Mouse (Mus musculus) brown adipose tissue, adult 24 weeks (tissue): ENCODE data around the gene Slc17a4. TPM values are rescaled to one million over a fixed set of nuclear protein-coding genes. Genes with fewer than 3 reads are reported as not detected.

Source experiments
- H3K27ac ChIP-seq: fragments of 200-500 bp; replicated peaks from 2 replicates; pipeline ENCODE4 v1.5.1; 2012; ENCODE audit warnings: low read depth, mild to moderate bottlenecking, low read length
- H3K4me1 ChIP-seq: fragments of 200-500 bp; 2 replicates; pipeline ENCODE4 v1.6.1; 2012; ENCODE audit warnings: low read length, mixed read lengths; ENCODE audit not compliant: control insufficient read depth, insufficient read depth, insufficient read length
- H3K4me3 ChIP-seq: fragments of 200-500 bp; 2 replicates; pipeline ENCODE4 v1.5.1; 2012; ENCODE audit warnings: low read depth, mild to moderate bottlenecking, low read length, moderate library complexity; ENCODE audit not compliant: insufficient read depth
- polyA plus RNA-seq: library from polyadenylated mRNA; stranded (reverse); fragments of >200 nt; gene quantifications from 2 replicates; pipeline ENCODE4 v1.2.4, GENCODE M21; 2012; ENCODE audit not compliant: missing spikeins, insufficient read depth, insufficient read length

The Slc17a4 gene
- polyA plus RNA-seq, 1 experiment: not detected

- Histone ChIP-seq H3K27ac (no peak overlapping the region), H3K4me1 (peaks cover 6% of the 10 kb centered on the region; the same call in 1 of the 2 replicates), H3K4me3 (no peak overlapping the region)
These were observed 45.8 kb downstream of the Slc17a4 start for GRCm38 (mm10) chr13:23868790-23869533.

GRCm38 (mm10) chr13:23867405-23867804, 47.4 kb downstream of the Slc17a4 start, which contains the start of gene Slc17a1:
Gene Slc17a1 (plus strand): TSS chr13:23867750.
- Histone ChIP-seq H3K4me1 (peaks cover 6% of the 10 kb centered on the region; the same call in 1 of the 2 replicates), H3K27ac (no peak within 1 kb of the TSS), H3K4me3 (no peak within 1 kb of the TSS)

GRCm38 (mm10) chr13:23867000-23867399, 47.8 kb downstream of the Slc17a4 start:
- Histone ChIP-seq H3K4me1 (peaks cover 6% of the 10 kb centered on the region; the same call in 1 of the 2 replicates), H3K27ac (no peak overlapping the region), H3K4me3 (no peak overlapping the region)

DNA sequence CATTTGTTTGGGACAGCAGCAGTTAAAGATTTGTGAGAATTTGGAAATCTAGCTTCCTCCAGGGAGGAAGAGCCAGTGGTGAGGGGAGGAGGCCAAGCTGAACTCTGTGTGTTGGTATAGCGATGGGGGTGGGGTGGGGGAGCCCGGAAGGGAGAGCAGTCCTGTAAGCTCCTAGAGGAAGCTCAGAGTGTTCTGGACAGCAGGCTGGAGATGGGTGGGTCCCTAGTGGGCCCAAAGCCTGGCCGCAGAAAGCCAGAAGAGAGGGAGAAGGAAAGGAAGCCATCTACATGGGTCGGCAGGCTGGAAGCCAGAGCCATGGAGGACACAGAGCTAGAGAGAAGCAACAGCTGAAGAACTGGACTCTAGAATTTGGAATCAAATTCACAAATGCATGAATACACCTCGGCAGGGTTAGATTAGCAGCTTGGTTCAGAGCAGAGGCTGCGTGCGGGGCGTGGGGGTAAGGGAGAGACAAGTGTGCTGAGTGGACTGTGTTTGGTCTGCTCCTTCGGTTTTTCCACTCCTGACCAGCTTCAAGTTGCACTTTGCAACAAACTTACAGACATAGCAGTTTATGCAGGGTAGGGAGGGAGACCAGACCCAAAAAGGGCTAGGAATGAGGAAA, 48.6 kb downstream of the Slc17a4 start:
- no peak overlapping the region for H3K27ac ChIP-seq
- peaks cover 6% of the 10 kb centered on the region; the same call in 1 of the 2 replicates for H3K4me1 ChIP-seq
- H3K4me3 ChIP-seq: no peak overlapping the region; the same call in 1 of the 2 replicates

GRCm38 (mm10) chr13:23864711-23865110, 50.1 kb downstream of the Slc17a4 start:
- H3K4me1 ChIP-seq: peaks cover 6% of the 10 kb centered on the region; the same call in 1 of the 2 replicates
- H3K4me3 ChIP-seq: no peak overlapping the region
- H3K27ac ChIP-seq: no peak overlapping the region

DNA sequence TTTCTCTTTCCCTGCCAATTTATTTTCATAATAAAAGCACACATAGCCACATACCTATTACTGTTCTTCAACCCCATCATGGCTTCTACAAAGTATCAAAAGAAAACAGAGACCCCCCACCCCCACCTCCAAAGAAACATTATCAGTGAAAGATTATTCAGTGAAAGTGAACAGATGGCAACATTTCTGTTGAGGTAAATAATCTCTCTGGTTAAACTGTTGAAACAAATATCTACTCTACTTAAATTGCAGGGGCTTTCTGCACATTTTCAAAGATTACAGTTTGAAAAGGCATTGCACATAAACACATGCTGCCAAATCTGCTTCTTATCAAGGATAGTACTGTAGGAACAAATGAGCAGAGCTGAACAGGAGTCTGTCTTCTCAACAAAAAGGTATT, 53.0 kb downstream of the Slc17a4 start:
- peaks cover 5% of the 10 kb centered on the region for H3K4me1 ChIP-seq
- H3K4me3 ChIP-seq: no peak overlapping the region
- no peak overlapping the region for H3K27ac ChIP-seq

GRCm38 (mm10) chr13:23856401-23856800, 58.4 kb downstream of the Slc17a4 start:
- no peak overlapping the region for H3K27ac ChIP-seq
- peaks cover 2% of the 10 kb centered on the region; the same call in 1 of the 2 replicates for H3K4me1 ChIP-seq
- no peak overlapping the region for H3K4me3 ChIP-seq

DNA sequence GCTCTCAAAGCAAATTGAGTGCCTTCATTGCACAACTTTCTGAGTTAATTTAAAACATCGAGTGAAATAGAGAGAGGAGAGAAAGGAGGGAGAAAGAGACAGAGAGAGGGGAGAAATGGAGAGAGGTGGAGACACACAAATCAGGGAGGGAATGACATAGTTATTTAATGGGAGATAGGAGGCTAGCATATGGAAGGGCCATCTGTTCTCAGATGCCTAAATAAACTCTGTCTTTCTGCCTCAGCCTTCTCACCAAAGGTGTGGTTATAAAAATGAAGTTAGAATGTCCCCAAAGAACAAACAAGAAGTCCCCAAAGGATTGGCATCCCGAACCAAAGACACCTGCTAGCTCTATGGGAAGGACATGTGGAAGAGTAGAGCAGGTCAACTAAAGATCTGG, 65.5 kb downstream of the Slc17a4 start:
- Histone ChIP-seq H3K4me1 (no peaks in the 10 kb centered on the region), H3K4me3 (no peak overlapping the region), H3K27ac (no peak overlapping the region)

Other genes with a start within 250 kb of the Slc17a4 start
- gene Hist1h2ac, start 231.1 kb downstream of the Slc17a4 start, polyA plus RNA-seq: 0.59 and 1.0 TPM in 2 replicates
- gene Hist1h2bc, start 230.8 kb downstream of the Slc17a4 start, polyA plus RNA-seq: 190 and 234 TPM in 2 replicates
- gene Hist1h1t, start 219.2 kb downstream of the Slc17a4 start, polyA plus RNA-seq: not detected in 2 replicates
- gene Hist1h4c, start 216.6 kb downstream of the Slc17a4 start, polyA plus RNA-seq: 2.1 TPM in 1 of 2 replicates, not detected in the other
- gene Hfe, start 204.2 kb downstream of the Slc17a4 start, polyA plus RNA-seq: 30.2 and 34.3 TPM in 2 replicates
- 112 and 175 TPM in 2 replicates for gene Hist1h1c, start 176.2 kb downstream of the Slc17a4 start, polyA plus RNA-seq
- gene Hist1h3c, start 169.4 kb downstream of the Slc17a4 start, polyA plus RNA-seq: not detected in 2 replicates
- gene Hist1h2bb, start 168.3 kb downstream of the Slc17a4 start, polyA plus RNA-seq: not detected in 2 replicates
- not detected in 2 replicates for gene Hist1h2ab, start 163.9 kb downstream of the Slc17a4 start, polyA plus RNA-seq
- not detected in 2 replicates for gene Hist1h3b, start 162.7 kb downstream of the Slc17a4 start, polyA plus RNA-seq
- gene Hist1h4b, start 158.0 kb downstream of the Slc17a4 start, polyA plus RNA-seq: not detected in 2 replicates
- not detected in 2 replicates for gene Hist1h4a, start 153.8 kb downstream of the Slc17a4 start, polyA plus RNA-seq
- not detected in 2 replicates for gene Hist1h3a, start 152.6 kb downstream of the Slc17a4 start, polyA plus RNA-seq
- not detected in 2 replicates for gene Hist1h1a, start 151.3 kb downstream of the Slc17a4 start, polyA plus RNA-seq
- gene Trim38, start 145.1 kb downstream of the Slc17a4 start, polyA plus RNA-seq: not detected in 2 replicates
- not detected in 2 replicates for gene Slc17a2, start 108.0 kb downstream of the Slc17a4 start, polyA plus RNA-seq
- not detected in 2 replicates for gene Slc17a3, start 75.6 kb downstream of the Slc17a4 start, polyA plus RNA-seq
- gene Slc17a1, start 47.3 kb downstream of the Slc17a4 start, polyA plus RNA-seq: not detected in 2 replicates
- gene Hist1h2ba, start 19.1 kb upstream of the Slc17a4 start, polyA plus RNA-seq: not detected in 2 replicates
- not detected in 2 replicates for gene Hist1h2aa, start 19.5 kb upstream of the Slc17a4 start, polyA plus RNA-seq
- not detected in 2 replicates for gene Scgn, start 76.2 kb upstream of the Slc17a4 start, polyA plus RNA-seq